Mouse (Mus musculus) lung, adult 2 months (tissue): Measurements from ENCODE around the gene Zfp646. TPM values are rescaled to one million over a fixed set of nuclear protein-coding genes. Genes with fewer than 3 reads are reported as not detected.

Experiments
- DNase-seq: peaks from one replicate; pipeline ENCODE4 v3.0.0; 2022
- H3K4me1 ChIP-seq: fragments of 200-500 bp; 2 replicates; pipeline ENCODE4 v1.6.1; 2011; ENCODE audit warnings: low read length; ENCODE audit not compliant: control insufficient read depth, insufficient read depth
- H3K4me3 ChIP-seq: fragments of 200-500 bp; replicated peaks from 2 replicates; pipeline ENCODE3; 2011; ENCODE audit warnings: low read depth, mild to moderate bottlenecking, control low read depth, low read length; ENCODE audit errors: extremely low read depth
- CTCF ChIP-seq: fragments of 200-500 bp; IDR thresholded peaks from 2 replicates; pipeline ENCODE4 v1.5.1; 2011; ENCODE audit warnings: mild to moderate bottlenecking, low read length, control low read depth; ENCODE audit not compliant: insufficient read depth
- POLR2A ChIP-seq: fragments of 200-500 bp; IDR thresholded peaks from 2 replicates; pipeline ENCODE4 v1.6.1; 2011; ENCODE audit warnings: low read depth, mild to moderate bottlenecking, control low read depth, low read length, borderline replicate concordance; ENCODE audit errors: extremely low read depth
- WGBS: fragments of 180-500 bp; shearing (Covaris S2); methylation state at CpG from one replicate; pipeline ENCODE4 v1.1.7; 2018; 5-methylcytosine and 5-hydroxymethylcytosine counted together
- polyA plus RNA-seq: library from polyadenylated mRNA; depleted of rRNA; stranded (reverse); fragments of >200 nt; gene quantifications from 2 replicates; pipeline ENCODE4 v1.2.3, GENCODE M21; 2012

The Zfp646 gene
- polyA plus RNA-seq, 1 experiment: 23.4 TPM

DNA sequence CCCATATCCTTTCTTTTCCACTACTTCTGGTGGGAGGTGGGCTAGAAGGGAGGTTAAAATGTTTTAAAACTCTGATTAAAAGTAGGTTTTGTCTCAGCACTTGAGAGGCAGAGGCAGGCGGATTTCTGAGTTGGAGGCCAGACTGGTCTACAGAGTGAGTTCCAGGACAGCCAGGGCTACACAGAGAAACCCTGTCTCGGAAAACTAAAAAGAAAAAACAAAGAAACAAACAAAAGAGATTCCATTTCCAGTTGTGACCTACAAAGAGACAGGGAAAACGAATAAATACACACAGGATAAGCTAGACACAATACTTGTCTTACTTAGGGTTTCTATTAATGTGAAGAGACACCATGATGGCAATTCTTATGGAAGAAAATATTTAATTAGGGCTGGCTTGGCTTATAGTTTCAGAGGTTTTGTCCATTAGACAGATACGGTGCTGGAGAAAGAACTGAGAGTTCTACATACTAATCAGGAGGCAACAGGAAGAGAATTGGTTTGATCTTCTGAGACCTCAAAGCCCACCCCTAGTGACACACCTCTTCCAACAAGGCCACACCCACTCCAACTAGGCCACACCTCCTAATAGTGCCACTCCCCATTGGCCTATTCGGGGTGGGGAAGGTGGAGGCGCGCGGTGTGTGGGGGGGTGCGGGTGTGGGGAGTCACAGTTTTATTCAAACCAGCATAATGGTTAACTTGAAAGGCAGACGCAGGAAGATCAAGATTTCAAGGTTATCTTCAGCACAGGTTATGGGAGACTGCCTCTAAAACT is 22.3 kb downstream of the Zfp646 start:
- no peak for DNase-seq
- H3K4me3 ChIP-seq: no peak overlapping the region
- H3K4me1 ChIP-seq: no peaks in the 10 kb centered on the region; the same call in 1 of the 2 replicates
- 40% methylated on average over 10 of the region's 10 CpGs for WGBS
- TF ChIP-seq CTCF (no peak), POLR2A (no peak)

DNA sequence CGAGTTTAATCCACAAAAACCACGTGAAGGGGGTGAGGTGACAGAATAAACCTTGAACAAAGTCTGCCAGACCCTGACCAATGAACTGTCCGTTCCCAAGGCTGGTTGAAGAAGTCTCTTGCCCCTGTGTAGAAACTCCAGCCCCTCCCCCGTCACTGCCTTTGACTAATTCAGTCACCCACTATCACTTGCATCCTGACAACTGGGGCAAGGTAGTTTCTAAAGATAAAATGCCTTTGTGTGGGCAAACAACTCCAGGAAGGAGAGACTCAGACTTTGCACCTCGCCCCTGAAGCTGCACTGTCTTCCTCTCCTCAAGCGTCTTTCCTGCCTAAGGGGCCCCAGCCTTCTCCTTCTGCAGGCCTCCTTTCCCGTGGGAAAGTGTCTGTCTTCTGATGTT is 24.0 kb downstream of the Zfp646 start:
- Histone ChIP-seq H3K4me3 (no peak overlapping the region), H3K4me1 (peaks cover 3% of the 10 kb centered on the region)
- DNase-seq: no peak
- TF ChIP-seq CTCF (no peak), POLR2A (no peak)
- WGBS: 31% methylated on average over 7 of the region's 7 CpGs

DNA sequence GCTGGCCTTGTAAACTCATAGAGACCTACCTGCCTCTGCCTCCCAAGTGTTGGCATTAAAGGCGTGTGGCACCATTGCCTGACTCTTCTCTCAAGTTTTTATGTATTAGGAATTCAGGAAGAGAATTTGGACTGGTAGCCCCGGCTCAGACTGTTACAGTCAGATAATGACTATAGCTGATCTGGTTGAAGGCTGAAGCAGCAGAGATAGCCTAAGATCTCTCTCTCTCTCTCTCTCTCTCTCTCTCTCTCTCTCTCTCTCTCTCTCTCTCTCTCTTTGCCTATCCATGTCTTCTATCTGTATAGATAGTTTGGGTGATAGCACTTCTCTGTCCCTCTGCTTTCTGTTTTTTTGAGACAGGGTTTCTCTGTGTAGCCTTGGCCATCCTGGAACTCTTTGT is 25.8 kb downstream of the Zfp646 start:
- TF ChIP-seq POLR2A: no peak
- TF ChIP-seq CTCF: no peak
- WGBS: 79% methylated on average over 2 of the region's 2 CpGs
- Histone ChIP-seq H3K4me3 (no peak overlapping the region), H3K4me1 (peaks cover 3% of the 10 kb centered on the region; the same call in 1 of the 2 replicates)
- no peak for DNase-seq

DNA sequence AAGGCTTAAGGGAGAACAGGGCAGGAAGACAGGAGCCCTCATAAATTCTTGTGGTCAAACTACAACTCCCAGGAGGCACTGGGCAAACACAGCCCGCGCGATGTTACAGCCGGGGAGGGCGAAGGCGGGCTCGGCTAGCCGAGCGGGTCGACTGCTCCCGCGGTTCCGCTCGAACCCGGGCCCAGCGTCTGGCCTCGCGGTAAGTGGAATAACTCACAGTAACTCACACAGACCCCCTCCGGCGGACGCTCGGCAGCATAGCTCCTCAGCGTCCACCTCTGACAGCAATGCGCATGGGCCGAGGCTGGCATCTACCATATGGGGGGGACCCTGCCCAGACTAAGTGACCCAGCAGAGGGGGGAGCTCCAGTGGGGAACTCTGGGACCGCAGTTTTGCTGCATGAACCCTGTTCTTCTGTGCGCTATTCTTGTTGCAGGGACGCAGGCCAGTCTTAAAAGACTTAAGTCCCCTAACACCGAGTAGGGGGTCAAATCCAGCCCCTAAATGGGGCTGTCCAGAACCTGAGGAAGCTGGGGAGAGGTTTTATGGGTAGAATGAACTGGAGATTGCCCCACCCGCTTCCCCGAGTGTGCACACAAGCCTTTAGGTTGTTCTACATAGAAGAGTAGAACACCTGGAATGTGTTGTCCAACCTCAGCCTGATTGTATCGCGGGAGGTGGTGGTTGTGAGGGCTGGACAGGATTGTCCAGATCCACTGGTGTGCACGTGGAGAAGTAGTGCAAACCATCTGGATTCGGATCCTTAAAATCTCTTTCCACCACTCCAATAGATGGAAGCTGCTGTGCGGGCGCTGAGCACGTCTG is 28.2 kb downstream of the Zfp646 start, which contains the start of gene Bckdk:
TSS of gene Bckdk (plus strand) at position 112 of the 826 bp plus-strand sequence.
- H3K4me1 ChIP-seq: peaks cover 3% of the 10 kb centered on the region; the same call in 1 of the 2 replicates
- peak; percentile 78; the same call in 1 of the 2 replicates for TF ChIP-seq POLR2A
- no peak for TF ChIP-seq CTCF
- H3K4me3 ChIP-seq: peak within 1 kb of the TSS; percentile 98
- peak; percentile 70 for DNase-seq
- WGBS: 5% methylated on average over 38 of the region's 38 CpGs

DNA sequence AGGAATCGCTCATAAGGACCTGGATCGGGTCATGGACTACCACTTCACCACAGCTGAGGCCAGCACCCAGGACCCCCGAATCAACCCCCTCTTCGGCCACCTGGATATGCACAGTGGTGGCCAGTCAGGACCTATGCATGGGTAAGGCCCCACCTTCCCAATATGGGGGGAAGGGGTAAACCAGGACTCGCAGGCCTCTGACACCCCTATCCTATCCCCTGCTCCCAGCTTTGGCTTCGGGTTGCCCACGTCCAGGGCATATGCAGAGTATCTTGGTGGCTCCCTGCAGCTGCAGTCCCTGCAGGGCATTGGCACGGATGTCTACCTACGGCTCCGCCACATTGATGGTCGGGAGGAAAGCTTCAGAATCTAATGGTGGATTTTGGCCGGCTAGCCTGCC is 31.9 kb downstream of the Zfp646 start:
- Histone ChIP-seq H3K4me1 (peaks cover 3% of the 10 kb centered on the region; the same call in 1 of the 2 replicates), H3K4me3 (no peak overlapping the region)
- WGBS: 94% methylated on average over 12 of the region's 12 CpGs
- TF ChIP-seq CTCF (no peak), POLR2A (no peak)
- DNase-seq: no peak

DNA sequence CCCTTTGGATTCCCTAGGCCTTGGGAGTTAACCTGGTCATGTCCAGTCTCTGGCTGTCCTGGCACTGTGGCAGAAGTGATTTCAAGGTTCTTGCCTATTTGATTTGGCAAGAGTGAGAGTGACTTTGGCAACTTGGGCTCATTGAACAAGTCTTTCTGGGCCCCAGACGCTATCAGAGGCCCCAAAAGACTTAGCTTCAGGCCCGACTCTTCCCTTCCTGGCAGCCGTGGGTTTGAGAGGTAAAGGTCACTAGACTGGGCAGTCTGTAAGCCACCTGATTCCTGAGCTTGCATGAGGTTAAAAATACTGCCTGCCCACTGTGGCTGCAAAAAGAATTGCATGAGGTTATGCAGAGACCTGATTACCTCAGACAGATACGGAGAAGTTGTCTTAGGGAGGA is 32.6 kb downstream of the Zfp646 start:
- Histone ChIP-seq H3K4me3 (no peak overlapping the region), H3K4me1 (peaks cover 3% of the 10 kb centered on the region; the same call in 1 of the 2 replicates)
- TF ChIP-seq CTCF (no peak), POLR2A (no peak)
- DNase-seq: no peak
- 81% methylated on average over 4 of the region's 4 CpGs for WGBS

DNA sequence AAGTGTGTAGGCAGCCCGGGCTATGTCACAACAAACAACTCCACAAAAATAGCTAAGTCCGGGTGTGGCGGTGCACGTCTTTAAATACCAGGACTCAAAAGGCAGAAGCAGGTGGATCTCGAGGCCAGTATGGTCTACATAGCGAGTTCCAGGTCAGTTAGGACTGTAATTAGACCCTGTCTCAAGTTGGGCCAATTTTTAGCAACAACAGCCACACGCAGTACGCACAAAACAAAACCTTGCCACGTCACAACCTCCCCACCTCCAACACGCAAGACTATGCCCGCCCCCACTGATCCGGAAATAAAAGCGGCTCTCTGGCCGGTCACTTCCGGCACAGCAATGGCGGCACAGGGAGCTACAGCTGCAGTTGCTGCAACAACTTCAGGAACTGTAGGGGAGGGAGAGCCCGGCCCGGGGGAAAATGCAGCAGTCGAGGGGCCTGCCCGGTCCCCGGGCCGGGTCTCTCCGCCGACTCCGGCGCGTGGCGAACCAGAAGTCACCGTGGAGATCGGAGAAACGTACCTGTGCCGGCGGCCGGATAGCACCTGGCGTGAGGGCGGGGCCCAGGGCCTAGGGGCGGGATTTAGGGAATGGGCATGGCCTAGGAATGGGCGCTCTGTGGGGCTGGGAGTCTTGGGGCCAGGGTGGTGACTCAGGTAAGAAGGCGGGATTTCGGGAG is 36.3 kb downstream of the Zfp646 start, which contains the start of gene Kat8:
TSS of gene Kat8 (plus strand) at position 327 of the 682 bp plus-strand sequence.
- peak; percentile 89 for DNase-seq
- WGBS: under 1% methylated on average over 40 of the region's 40 CpGs

DNA sequence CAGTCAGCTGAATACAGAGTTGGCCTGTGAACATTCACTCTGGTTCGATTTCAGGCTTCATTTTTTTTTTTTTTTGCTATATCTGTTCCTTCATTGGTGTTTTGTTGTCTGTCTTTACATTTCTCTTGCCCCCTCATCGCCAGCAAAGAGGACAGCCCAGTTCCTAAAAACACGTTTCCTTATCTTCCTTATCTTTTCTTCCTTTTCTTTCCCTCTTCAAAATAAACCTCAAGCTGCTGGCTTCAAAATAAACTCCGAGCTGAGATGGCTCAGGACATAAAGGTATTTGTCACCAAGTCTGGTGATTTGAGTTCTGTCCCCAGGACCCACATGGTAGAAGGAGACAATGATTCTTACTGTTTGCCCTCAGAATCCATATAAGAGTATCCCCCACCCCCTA is 36.9 kb downstream of the Zfp646 start:
- no peak for DNase-seq
- no peak for TF ChIP-seq CTCF
- peak; percentile 9; the same call in 1 of the 2 replicates for TF ChIP-seq POLR2A
- Histone ChIP-seq H3K4me3 (peak overlapping the region; percentile 73), H3K4me1 (no peaks in the 10 kb centered on the region)
- WGBS: 5% methylated on average over 4 of the region's 4 CpGs

More for the DNA sequence above, 36.3 kb downstream of the Zfp646 start, which contains the start of gene Kat8:
- TF ChIP-seq POLR2A (peak; percentile 91; the same call in 1 of the 2 replicates), CTCF (no peak)
- Histone ChIP-seq H3K4me1 (no peaks in the 10 kb centered on the region), H3K4me3 (peak within 1 kb of the TSS; percentile 73)

DNA sequence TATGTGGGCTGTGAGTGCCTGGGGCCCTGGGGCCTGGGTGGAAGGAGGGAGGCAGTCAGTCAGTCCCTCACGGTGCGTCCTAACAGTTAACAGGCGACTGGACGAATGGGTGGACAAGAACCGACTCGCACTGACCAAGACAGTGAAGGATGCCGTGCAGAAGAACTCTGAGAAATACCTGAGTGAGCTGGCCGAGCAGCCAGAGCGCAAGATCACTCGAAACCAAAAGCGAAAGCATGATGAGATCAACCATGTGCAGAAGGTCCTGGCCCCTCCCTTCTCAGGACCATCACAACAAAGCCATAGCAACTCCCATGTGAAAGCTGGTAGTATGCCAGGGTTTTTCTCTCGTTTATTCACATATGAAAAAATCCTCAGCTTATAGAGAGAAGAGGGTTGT is 39.3 kb downstream of the Zfp646 start:
- 86% methylated on average over 12 of the region's 12 CpGs for WGBS
- no peak for TF ChIP-seq POLR2A
- no peak for TF ChIP-seq CTCF
- no peak overlapping the region for H3K4me3 ChIP-seq
- H3K4me1 ChIP-seq: no peaks in the 10 kb centered on the region
- DNase-seq: no peak
